Mouse (Mus musculus) right cerebral cortex, adult 2 months (tissue): ENCODE data around the gene Phtf1.

Source experiments
- DNase-seq, 2 experiments: peaks; one replicate each; pipeline ENCODE4 v3.0.0; 2021 to 2022; ENCODE audit warnings: low spot score in 2 of 2

The Phtf1 gene

GRCm38 (mm10) chr3:104019453-104019852 is 51.5 kb downstream of the Phtf1 start:
- DNase-seq, result no peak

GRCm38 (mm10) chr3:104020101-104020500 is 52.2 kb downstream of the Phtf1 start:
- DNase-seq, result no peak

DNA sequence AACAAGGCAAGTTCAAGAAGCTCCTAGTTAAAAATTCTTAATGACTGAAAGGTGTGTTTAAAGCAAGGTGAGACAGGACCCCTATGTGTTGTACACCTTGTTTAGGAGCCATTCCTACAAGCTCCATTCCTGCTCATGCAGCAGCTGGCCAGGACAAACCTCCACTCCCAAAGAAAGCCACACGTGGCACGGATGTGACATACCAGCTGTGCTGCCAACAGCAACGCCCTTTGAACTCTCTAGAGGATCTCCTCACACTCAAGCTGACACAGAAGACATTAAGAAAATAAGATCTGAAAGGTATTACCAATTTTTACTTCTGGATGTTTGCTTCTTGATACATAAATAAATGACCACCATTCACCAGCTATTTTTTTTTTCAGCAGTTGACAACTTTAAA is 59.0 kb downstream of the Phtf1 start:
- DNase-seq, result no peak

DNA sequence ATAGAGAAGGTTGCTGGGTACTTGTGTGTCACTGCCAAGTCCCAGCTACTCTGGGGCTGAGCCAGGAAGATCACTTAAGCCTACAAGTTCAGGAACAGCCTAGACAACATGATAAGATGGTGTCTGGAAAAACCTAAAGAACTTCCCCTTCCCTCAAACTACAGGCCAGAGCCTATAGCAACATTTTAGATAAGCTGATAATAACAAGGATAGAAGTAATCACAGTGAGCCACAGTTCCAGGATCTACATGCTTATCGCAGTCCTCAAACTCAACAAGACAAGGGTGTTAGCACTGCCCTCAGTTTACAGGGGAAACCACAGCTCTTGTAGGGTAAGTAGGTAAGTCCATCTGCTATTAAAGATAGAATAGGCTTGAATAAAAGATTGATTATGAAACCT is 64.2 kb downstream of the Phtf1 start:
- DNase-seq, result no peak

- DNase-seq, result no peak
Observed at GRCm38 (mm10) chr3:104032747-104033146, 64.8 kb downstream of the Phtf1 start.

- peak; percentile 39 to 63 for DNase-seq
Observed at GRCm38 (mm10) chr3:104059001-104059622, 91.2 kb downstream of the Phtf1 start.

- no peak for DNase-seq
Observed at GRCm38 (mm10) chr3:104069395-104069794, 101.5 kb downstream of the Phtf1 start.
